Mouse (Mus musculus): ENCODE results near the gene Mtmr3.

GRCm38 (mm10) chr11:4536645-4537044, 58.0 kb downstream of the Mtmr3 start:
- no peak for TF ChIP-seq CTCF (IDR thresholded peaks at IDR 0.05; ENCODE audit: low read depth, low read length)
- no peak for TF ChIP-seq GATA1 (IDR thresholded peaks at IDR 0.05; ENCODE audit: borderline replicate concordance, low read length)
- TF ChIP-seq TAL1 (conservative IDR thresholded peaks at IDR 0.05; ENCODE audit: low read depth, low read length): no peak

All from G1E (cell line).